Mouse (Mus musculus): ENCODE measurements at regions not wholly inside any gene's neighbourhood (a gene's known extent, or its start where the extent isn't known, plus 50 kb on each side); places are given as distances from the start of the nearest gene placed in this dataset.

DNA sequence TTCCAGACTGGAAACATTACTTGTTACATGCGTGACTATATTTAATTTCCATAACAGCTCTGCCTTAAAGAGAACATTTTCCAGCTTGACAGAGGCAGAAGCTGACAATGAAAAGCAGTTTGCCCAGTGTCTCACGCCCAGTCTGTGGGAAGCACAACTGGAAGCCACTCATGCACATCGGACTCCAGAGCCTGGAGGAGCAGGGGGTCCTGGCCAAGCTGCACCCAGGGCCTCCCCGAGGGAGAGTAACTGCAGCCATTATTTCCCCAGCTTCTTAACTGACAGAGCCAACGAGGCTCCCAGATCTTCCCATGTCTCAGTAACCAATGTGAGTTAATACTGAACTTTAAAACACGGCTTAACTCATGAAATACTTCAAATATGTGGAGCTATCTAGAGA, 223.5 kb downstream of the Opa1 start:
- no peaks in the 10 kb centered on the region for H3K4me1 ChIP-seq
- WGBS = 54% methylated on average over 6 of the region's 6 CpGs
- no peak overlapping the region for H3K9ac ChIP-seq (replicated peaks)
- ATAC-seq (ENCODE audit: low FRiP score) = no peak
- H3K27me3 ChIP-seq (replicated peaks) = peaks cover 5% of the 10 kb centered on the region; the same call in 1 of the 2 replicates
- no peak overlapping the region for H3K27ac ChIP-seq (replicated peaks)
- H3K9me3 ChIP-seq (replicated peaks) = no peaks in the 10 kb centered on the region
- H3K36me3 ChIP-seq = no peaks in the 10 kb centered on the region
- no peak overlapping the region for H3K4me2 ChIP-seq
- H3K4me3 ChIP-seq (replicated peaks) = no peak overlapping the region

- ATAC-seq (ENCODE audit: low FRiP score) = no peak
- H3K27me3 ChIP-seq (replicated peaks) = 0 out of 2 replicates have a peak, but pooled peaks cover 13% of the 10 kb centered on the region
- H3K4me1 ChIP-seq = peaks cover 4% of the 10 kb centered on the region
- 56% methylated on average over 5 of the region's 5 CpGs for WGBS
- H3K27ac ChIP-seq (replicated peaks) = no peak overlapping the region
- no peak overlapping the region for H3K4me2 ChIP-seq
- H3K4me3 ChIP-seq (replicated peaks) = no peak overlapping the region
- no peaks in the 10 kb centered on the region for H3K9me3 ChIP-seq (replicated peaks)
- H3K9ac ChIP-seq (replicated peaks) = no peak overlapping the region
- H3K36me3 ChIP-seq = no peaks in the 10 kb centered on the region
Measured at GRCm38 (mm10) chr16:29807859-29808258, 228.7 kb downstream of the Opa1 start.

DNA sequence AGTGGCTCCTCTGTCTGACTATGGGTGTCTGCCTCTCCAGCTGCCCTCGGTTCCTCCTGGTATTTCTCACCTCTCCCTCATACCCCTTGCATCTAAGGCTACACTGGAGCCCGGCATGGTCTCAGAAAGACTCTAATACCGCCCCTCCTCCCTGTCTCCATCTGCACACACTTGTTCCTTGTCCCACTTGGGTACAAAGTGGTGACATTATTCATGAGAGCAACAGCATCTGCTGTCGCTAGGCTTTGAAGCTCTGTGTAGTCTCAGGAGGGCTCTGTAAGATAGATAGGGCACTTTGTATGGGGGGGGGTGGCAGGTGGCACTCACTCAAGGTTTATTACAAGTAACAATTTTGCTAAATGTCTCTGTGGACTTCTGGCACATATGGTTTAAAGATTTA, 229.7 kb downstream of the Opa1 start:
- Histone ChIP-seq H3K4me2 (no peak overlapping the region), H3K36me3 (no peaks in the 10 kb centered on the region), H3K9ac (replicated peaks) (no peak overlapping the region), H3K27me3 (replicated peaks) (0 out of 2 replicates have a peak, but pooled peaks cover 13% of the 10 kb centered on the region), H3K9me3 (replicated peaks) (no peaks in the 10 kb centered on the region), H3K4me3 (replicated peaks) (no peak overlapping the region), H3K4me1 (peaks cover 12% of the 10 kb centered on the region), H3K27ac (replicated peaks) (no peak overlapping the region)
- ATAC-seq (ENCODE audit: low FRiP score) = no peak
- WGBS = 38% methylated on average over 4 of the region's 4 CpGs

- no peaks in the 10 kb centered on the region for H3K9me3 ChIP-seq (replicated peaks)
- no peaks in the 10 kb centered on the region for H3K36me3 ChIP-seq
- peak overlapping the region; percentile 66 for H3K9ac ChIP-seq (replicated peaks)
- 3% methylated on average over 27 of the region's 31 CpGs for WGBS
- peak; percentile 84 for ATAC-seq (ENCODE audit: low FRiP score)
- H3K4me3 ChIP-seq (replicated peaks) = peak overlapping the region; percentile 44
- peak overlapping the region; percentile 84 for H3K4me2 ChIP-seq
- peaks cover 20% of the 10 kb centered on the region for H3K4me1 ChIP-seq
- peak overlapping the region; percentile 78 for H3K27ac ChIP-seq (replicated peaks)
- H3K27me3 ChIP-seq (replicated peaks) = peaks cover 16% of the 10 kb centered on the region; the same call in 1 of the 2 replicates
Measured at GRCm38 (mm10) chr16:29813411-29814038, 234.4 kb downstream of the Opa1 start.

DNA sequence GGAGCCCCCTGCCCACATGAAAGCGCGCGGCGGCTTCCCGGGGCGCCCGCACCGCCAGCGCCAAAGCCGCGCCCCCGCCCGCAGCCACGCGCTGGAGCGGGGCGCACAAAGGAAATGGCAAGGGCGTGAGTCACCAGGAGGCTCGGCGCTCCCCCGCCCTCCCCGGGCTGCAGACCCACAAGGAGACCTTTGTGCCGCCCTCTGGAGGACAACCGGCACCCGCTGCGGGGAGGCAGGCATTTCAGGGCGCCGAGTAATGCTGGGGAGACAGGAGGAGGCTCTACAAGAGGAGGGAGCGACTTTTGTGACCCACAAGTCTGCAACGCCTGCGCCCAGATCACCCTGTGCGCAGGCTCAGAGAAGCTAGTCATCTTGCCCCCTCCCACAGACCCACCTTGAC, 234.9 kb downstream of the Opa1 start:
- ATAC-seq (ENCODE audit: low FRiP score) = peak; percentile 88
- H3K4me2 ChIP-seq = peak overlapping the region; percentile 84
- peak overlapping the region; percentile 78 for H3K27ac ChIP-seq (replicated peaks)
- H3K9me3 ChIP-seq (replicated peaks) = no peaks in the 10 kb centered on the region
- H3K4me1 ChIP-seq = peaks cover 20% of the 10 kb centered on the region
- peaks cover 16% of the 10 kb centered on the region; the same call in 1 of the 2 replicates for H3K27me3 ChIP-seq (replicated peaks)
- H3K9ac ChIP-seq (replicated peaks) = peak overlapping the region; percentile 66
- WGBS = 2% methylated on average over 32 of the region's 32 CpGs
- no peaks in the 10 kb centered on the region for H3K36me3 ChIP-seq
- peak overlapping the region; percentile 44 for H3K4me3 ChIP-seq (replicated peaks)

DNA sequence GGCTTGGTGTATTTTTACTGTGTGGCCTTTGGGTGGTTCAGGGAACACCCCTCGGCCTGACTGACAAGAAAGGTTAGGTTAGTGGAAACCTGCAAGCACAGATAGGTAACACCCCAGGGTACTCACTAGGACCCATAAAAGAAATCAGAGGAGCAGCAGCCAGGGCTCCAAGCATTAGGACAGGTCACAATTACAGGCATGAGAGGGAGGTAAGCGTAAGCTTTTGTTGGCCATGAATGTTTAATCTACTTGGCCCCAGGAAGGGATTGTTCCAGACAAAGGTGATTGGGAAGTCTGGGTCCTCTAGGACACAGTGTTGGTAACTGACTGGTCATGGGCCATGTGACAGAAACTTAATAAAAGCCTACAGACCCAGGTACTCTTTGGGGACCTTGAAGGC, 235.5 kb downstream of the Opa1 start:
- no peak overlapping the region for H3K9ac ChIP-seq (replicated peaks)
- no peaks in the 10 kb centered on the region for H3K36me3 ChIP-seq
- 77% methylated on average over 2 of the region's 2 CpGs for WGBS
- ATAC-seq (ENCODE audit: low FRiP score) = no peak
- peak overlapping the region; percentile 78; the same call in 1 of the 2 replicates for H3K27ac ChIP-seq (replicated peaks)
- no peak overlapping the region for H3K4me3 ChIP-seq (replicated peaks)
- peaks cover 20% of the 10 kb centered on the region for H3K4me1 ChIP-seq
- H3K27me3 ChIP-seq (replicated peaks) = peaks cover 16% of the 10 kb centered on the region; the same call in 1 of the 2 replicates
- H3K9me3 ChIP-seq (replicated peaks) = no peaks in the 10 kb centered on the region
- peak overlapping the region; percentile 84; the same call in 1 of the 2 replicates for H3K4me2 ChIP-seq

GRCm38 (mm10) chr16:29815200-29815599, 236.1 kb downstream of the Opa1 start:
- Histone ChIP-seq H3K9me3 (replicated peaks) (no peaks in the 10 kb centered on the region), H3K4me1 (peaks cover 20% of the 10 kb centered on the region), H3K4me3 (replicated peaks) (no peak overlapping the region), H3K4me2 (no peak overlapping the region), H3K36me3 (no peaks in the 10 kb centered on the region), H3K27me3 (replicated peaks) (peaks cover 10% of the 10 kb centered on the region; the same call in 1 of the 2 replicates), H3K27ac (replicated peaks) (no peak overlapping the region), H3K9ac (replicated peaks) (no peak overlapping the region)
- 51% methylated on average over 2 of the region's 2 CpGs for WGBS
- ATAC-seq (ENCODE audit: low FRiP score) = no peak

GRCm38 (mm10) chr16:29815632-29816337, 236.7 kb downstream of the Opa1 start:
- no peak overlapping the region for H3K4me3 ChIP-seq (replicated peaks)
- H3K4me1 ChIP-seq = peaks cover 20% of the 10 kb centered on the region
- no peak overlapping the region for H3K9ac ChIP-seq (replicated peaks)
- no peaks in the 10 kb centered on the region for H3K36me3 ChIP-seq
- WGBS = 90% methylated on average over 10 of the region's 10 CpGs
- H3K27ac ChIP-seq (replicated peaks) = no peak overlapping the region
- peaks cover 10% of the 10 kb centered on the region; the same call in 1 of the 2 replicates for H3K27me3 ChIP-seq (replicated peaks)
- no peaks in the 10 kb centered on the region for H3K9me3 ChIP-seq (replicated peaks)
- no peak overlapping the region for H3K4me2 ChIP-seq
- ATAC-seq (ENCODE audit: low FRiP score) = no peak

GRCm38 (mm10) chr16:29816681-29817369, 237.7 kb downstream of the Opa1 start:
- no peak overlapping the region for H3K9ac ChIP-seq (replicated peaks)
- no peaks in the 10 kb centered on the region for H3K9me3 ChIP-seq (replicated peaks)
- no peaks in the 10 kb centered on the region for H3K36me3 ChIP-seq
- 57% methylated on average over 10 of the region's 10 CpGs for WGBS
- peaks cover 7% of the 10 kb centered on the region; the same call in 1 of the 2 replicates for H3K27me3 ChIP-seq (replicated peaks)
- H3K27ac ChIP-seq (replicated peaks) = no peak overlapping the region
- H3K4me1 ChIP-seq = peaks cover 22% of the 10 kb centered on the region
- H3K4me3 ChIP-seq (replicated peaks) = no peak overlapping the region
- no peak for ATAC-seq (ENCODE audit: low FRiP score)
- no peak overlapping the region for H3K4me2 ChIP-seq

- no peaks in the 10 kb centered on the region for H3K36me3 ChIP-seq
- no peak overlapping the region for H3K27ac ChIP-seq (replicated peaks)
- H3K4me2 ChIP-seq = no peak overlapping the region
- ATAC-seq (ENCODE audit: low FRiP score) = no peak
- H3K27me3 ChIP-seq (replicated peaks) = peaks cover 7% of the 10 kb centered on the region; the same call in 1 of the 2 replicates
- H3K4me1 ChIP-seq = peaks cover 11% of the 10 kb centered on the region
- no peak overlapping the region for H3K9ac ChIP-seq (replicated peaks)
- WGBS = 70% methylated on average over 7 of the region's 7 CpGs
- H3K4me3 ChIP-seq (replicated peaks) = no peak overlapping the region
- H3K9me3 ChIP-seq (replicated peaks) = no peaks in the 10 kb centered on the region
Measured at GRCm38 (mm10) chr16:29818807-29819440, 239.8 kb downstream of the Opa1 start.

GRCm38 (mm10) chr16:29820704-29821103, 241.6 kb downstream of the Opa1 start:
- Histone ChIP-seq H3K36me3 (no peaks in the 10 kb centered on the region), H3K27me3 (replicated peaks) (peaks cover under 1% of the 10 kb centered on the region; the same call in 1 of the 2 replicates), H3K9ac (replicated peaks) (no peak overlapping the region), H3K9me3 (replicated peaks) (no peaks in the 10 kb centered on the region), H3K4me1 (peaks cover 3% of the 10 kb centered on the region; the same call in 1 of the 2 replicates), H3K4me3 (replicated peaks) (no peak overlapping the region), H3K4me2 (no peak overlapping the region), H3K27ac (replicated peaks) (no peak overlapping the region)
- WGBS = 89% methylated on average over 9 of the region's 9 CpGs
- no peak for ATAC-seq (ENCODE audit: low FRiP score)

Data from neural tube, embryonic 15.5 days (tissue).